Comparison of ENCODE assay signal across 18 mouse cellular contexts in genomic region chr7:45048923-45049657, GRCm38 (mm10). TPM values are rescaled to one million over a fixed set of nuclear protein-coding genes. Genes with fewer than 3 reads are reported as not detected.
DNase-seq lines count a peak whose midpoint lies in the region; ATAC-seq and TF ChIP-seq lines count a peak whose summit lies in the region.
"Had no signal": no experiment of that assay in that cellular context is flagged by ENCODE, and none has a peak within 500 bp of the region (broad histone marks: within the 10 kb centered on the region; RNA-seq: fewer than 3 reads in every experiment).

No protein-coding gene starts in this region.

- H3K9me3 ChIP-seq in hindbrain, embryonic 10.5 days: no peaks in the 10 kb centered on the region
- no peaks in the 10 kb centered on the region for H3K9me3 ChIP-seq in hindbrain, postnatal 0 days (ENCODE audit: low read length)
- no peaks in the 10 kb centered on the region for H3K9me3 ChIP-seq in limb, embryonic 10.5 days (replicated peaks)
- H3K9me3 ChIP-seq: forebrain, embryonic 15.5 days; heart, embryonic 13.5 days; liver, embryonic 12.5 days; megakaryocyte, embryonic 14.5 days had no signal

- 92% methylated on average over 23 of the region's 23 CpGs for WGBS in hindbrain, embryonic 10.5 days
- 91% methylated on average over 23 of the region's 23 CpGs for WGBS in hindbrain, postnatal 0 days
- WGBS in limb, embryonic 10.5 days: 95% methylated on average over 23 of the region's 23 CpGs

- no peak for ATAC-seq in hindbrain, postnatal 0 days
- ATAC-seq: forebrain, embryonic 15.5 days; liver, embryonic 12.5 days; Patski had no signal

- no peak overlapping the region for H3K4me2 ChIP-seq in hindbrain, postnatal 0 days (ENCODE audit: low read depth, low read length)
- H3K4me2 ChIP-seq: forebrain, embryonic 15.5 days; heart, embryonic 13.5 days; liver, embryonic 12.5 days had no signal

- peaks cover 72% of the 10 kb centered on the region for H3K36me3 ChIP-seq in hindbrain, embryonic 10.5 days
- H3K36me3 ChIP-seq in hindbrain, postnatal 0 days (ENCODE audit: insufficient read depth, low read length): peaks cover 51% of the 10 kb centered on the region
- peaks cover 73% of the 10 kb centered on the region for H3K36me3 ChIP-seq in limb, embryonic 10.5 days

- no peak for TF ChIP-seq CTCF in hindbrain, postnatal 0 days (IDR thresholded peaks at IDR 0.05; ENCODE audit: low read depth)

- H3K27me3 ChIP-seq in hindbrain, embryonic 10.5 days (ENCODE audit: insufficient read depth, poor library complexity, severe bottlenecking): no peaks in the 10 kb centered on the region
- no peaks in the 10 kb centered on the region for H3K27me3 ChIP-seq in hindbrain, postnatal 0 days (ENCODE audit: insufficient read depth, low read length)
- no peaks in the 10 kb centered on the region for H3K27me3 ChIP-seq in limb, embryonic 10.5 days (ENCODE audit: low read depth, poor library complexity, severe bottlenecking)
- H3K27me3 ChIP-seq: forebrain, embryonic 15.5 days; heart, embryonic 13.5 days; liver, embryonic 12.5 days; megakaryocyte, embryonic 14.5 days; Patski had no signal

- H3K27ac ChIP-seq in hindbrain, embryonic 10.5 days: 0 out of 2 replicates have a peak overlapping the region, but pooled peaks have one; percentile 40
- H3K27ac ChIP-seq in hindbrain, postnatal 0 days: no peak overlapping the region
- H3K27ac ChIP-seq in limb, embryonic 10.5 days: 0 out of 2 replicates have a peak overlapping the region, but pooled peaks have one; percentile 12
- H3K27ac ChIP-seq: forebrain, embryonic 15.5 days; heart, embryonic 13.5 days; liver, embryonic 12.5 days had no signal

- peaks cover 43% of the 10 kb centered on the region for H3K4me1 ChIP-seq in hindbrain, embryonic 10.5 days (replicated peaks)
- H3K4me1 ChIP-seq in hindbrain, postnatal 0 days (ENCODE audit: insufficient read depth, low read length): 0 out of 2 replicates have a peak, but pooled peaks cover 5% of the 10 kb centered on the region
- H3K4me1 ChIP-seq in limb, embryonic 10.5 days: peaks cover 38% of the 10 kb centered on the region

- peak; percentile 68 for DNase-seq in gastrocnemius, postnatal 10 days
- no peak for DNase-seq in gastrocnemius, adult 18-20 months (ENCODE audit: low spot score)
- DNase-seq in hindbrain, embryonic 10.5 days (ENCODE audit: low spot score): no peak
- no peak for DNase-seq in hindbrain, postnatal 0 days (ENCODE audit: low spot score)
- DNase-seq in MN1 (ENCODE audit: low spot score): peak; percentile 26
- no peak for DNase-seq in limb, embryonic 10.5 days (ENCODE audit: low spot score)
- DNase-seq in testis, postnatal 10 days (ENCODE audit: low spot score): no peak
- DNase-seq: adrenal gland, postnatal 14 days; kidney, adult 8-10 months; left cerebral cortex, postnatal 4 days; lung, adult 2 months; retina, postnatal 1 day; right cerebral cortex, postnatal 4 days had no signal

- H3K4me3 ChIP-seq in hindbrain, embryonic 10.5 days: peak overlapping the region; percentile 95; the same call in 1 of the 2 replicates
- no peak overlapping the region for H3K4me3 ChIP-seq in hindbrain, postnatal 0 days (ENCODE audit: low read length)
- peak overlapping the region; percentile 12 for H3K4me3 ChIP-seq in limb, embryonic 10.5 days
- H3K4me3 ChIP-seq: forebrain, embryonic 15.5 days; heart, embryonic 13.5 days; liver, embryonic 12.5 days; megakaryocyte, embryonic 14.5 days had no signal

- no peak overlapping the region for H3K9ac ChIP-seq in hindbrain, postnatal 0 days (replicated peaks; ENCODE audit: low read length)
- H3K9ac ChIP-seq: forebrain, embryonic 15.5 days; heart, embryonic 13.5 days; liver, embryonic 12.5 days had no signal

RNA-seq across cellular contexts. Expression of gene Prr12, which starts 3.6 kb away (rescaled TPM):
- 10 to 100 TPM; 36.0 to 43.1 TPM for total RNA-seq in gastrocnemius, postnatal 10 days (2021)
- 10 to 100 TPM; 13.1 to 16.0 TPM for total RNA-seq in gastrocnemius, adult 18-20 months (2021)
- polyA plus RNA-seq in hindbrain, embryonic 10.5 days (2016; fragmentation: Nextera tagmentation; extraction: Ambion mirVana): 11.9 and 13.4 TPM in 2 replicates
- total RNA-seq in hindbrain, postnatal 0 days (2014; rRNA removed): 14.0 and 18.1 TPM in 2 replicates
- polyA plus RNA-seq in hindbrain, postnatal 0 days (2015; fragmentation: Nextera tagmentation; extraction: Ambion mirVana): 7.5 and 9.2 TPM in 2 replicates
- 16.3 and 18.1 TPM in 2 replicates for polyA plus RNA-seq in limb, embryonic 10.5 days (2016; fragmentation: Nextera tagmentation; extraction: Ambion mirVana)

RNA-seq across cellular contexts. Expression of gene Nosip, which starts 13.1 kb away (rescaled TPM):
- 10 to 100 TPM; 35.9 to 40.5 TPM for total RNA-seq in gastrocnemius, postnatal 10 days (2021)
- total RNA-seq in gastrocnemius, adult 18-20 months (2021): 10 to 100 TPM; 27.9 to 28.3 TPM
- 67.8 and 70.7 TPM in 2 replicates for polyA plus RNA-seq in hindbrain, embryonic 10.5 days (2016; fragmentation: Nextera tagmentation; extraction: Ambion mirVana)
- 72.9 and 83.1 TPM in 2 replicates for total RNA-seq in hindbrain, postnatal 0 days (2014; rRNA removed)
- 64.5 and 67.4 TPM in 2 replicates for polyA plus RNA-seq in hindbrain, postnatal 0 days (2015; fragmentation: Nextera tagmentation; extraction: Ambion mirVana)
- polyA plus RNA-seq in limb, embryonic 10.5 days (2016; fragmentation: Nextera tagmentation; extraction: Ambion mirVana): 80.4 and 81.2 TPM in 2 replicates

RNA-seq across cellular contexts. Expression of gene Prrg2, which starts 13.4 kb away (rescaled TPM):
- 10 to 100 TPM in 1 of 2 experiments, 1 to 10 TPM in 1; 8.5 to 10.7 TPM for total RNA-seq in gastrocnemius, postnatal 10 days (2021)
- 10 to 100 TPM; 10.2 to 10.4 TPM for total RNA-seq in gastrocnemius, adult 18-20 months (2021)
- 16.9 and 18.6 TPM in 2 replicates for polyA plus RNA-seq in hindbrain, embryonic 10.5 days (2016; fragmentation: Nextera tagmentation; extraction: Ambion mirVana)
- 10.5 and 12.4 TPM in 2 replicates for total RNA-seq in hindbrain, postnatal 0 days (2014; rRNA removed)
- 15.3 and 17.2 TPM in 2 replicates for polyA plus RNA-seq in hindbrain, postnatal 0 days (2015; fragmentation: Nextera tagmentation; extraction: Ambion mirVana)
- polyA plus RNA-seq in limb, embryonic 10.5 days (2016; fragmentation: Nextera tagmentation; extraction: Ambion mirVana): 16.8 and 24.8 TPM in 2 replicates

RNA-seq across cellular contexts. Expression of gene Rras, which starts 31.3 kb away (rescaled TPM):
- total RNA-seq in gastrocnemius, postnatal 10 days (2021): 10 to 100 TPM; 75.5 to 80.6 TPM
- total RNA-seq in gastrocnemius, adult 18-20 months (2021): 10 to 100 TPM; 20.8 to 26.8 TPM
- 24.4 and 24.8 TPM in 2 replicates for polyA plus RNA-seq in hindbrain, embryonic 10.5 days (2016; fragmentation: Nextera tagmentation; extraction: Ambion mirVana)
- 8.4 and 18.6 TPM in 2 replicates for total RNA-seq in hindbrain, postnatal 0 days (2014; rRNA removed)
- 15.8 and 16.9 TPM in 2 replicates for polyA plus RNA-seq in hindbrain, postnatal 0 days (2015; fragmentation: Nextera tagmentation; extraction: Ambion mirVana)
- 15.6 and 18.3 TPM in 2 replicates for polyA plus RNA-seq in limb, embryonic 10.5 days (2016; fragmentation: Nextera tagmentation; extraction: Ambion mirVana)

RNA-seq across cellular contexts. Expression of gene Scaf1, which starts 32.9 kb away (rescaled TPM):
- 10 to 100 TPM; 47.7 to 55.8 TPM for total RNA-seq in gastrocnemius, postnatal 10 days (2021)
- 10 to 100 TPM; 41.3 to 46.2 TPM for total RNA-seq in gastrocnemius, adult 18-20 months (2021)
- 44.0 and 49.9 TPM in 2 replicates for polyA plus RNA-seq in hindbrain, embryonic 10.5 days (2016; fragmentation: Nextera tagmentation; extraction: Ambion mirVana)
- total RNA-seq in hindbrain, postnatal 0 days (2014; rRNA removed): 76.7 and 77.7 TPM in 2 replicates
- 40.7 and 45.6 TPM in 2 replicates for polyA plus RNA-seq in hindbrain, postnatal 0 days (2015; fragmentation: Nextera tagmentation; extraction: Ambion mirVana)
- polyA plus RNA-seq in limb, embryonic 10.5 days (2016; fragmentation: Nextera tagmentation; extraction: Ambion mirVana): 47.8 and 50.6 TPM in 2 replicates

Comparison
In these comparisons a context has a peak if more than half of its experiments do, and no peak if none do; other contexts are left out.
1. DNase-seq: peak in gastrocnemius, postnatal 10 days (single experiment) and MN1 (single experiment); none in gastrocnemius, adult 18-20 months (single experiment), hindbrain, embryonic 10.5 days (single experiment), hindbrain, postnatal 0 days (single experiment), limb, embryonic 10.5 days (single experiment) and testis, postnatal 10 days (single experiment).